Mouse (Mus musculus): ENCODE measurements around the gene Slc25a26.

Gene Slc25a26

DNA sequence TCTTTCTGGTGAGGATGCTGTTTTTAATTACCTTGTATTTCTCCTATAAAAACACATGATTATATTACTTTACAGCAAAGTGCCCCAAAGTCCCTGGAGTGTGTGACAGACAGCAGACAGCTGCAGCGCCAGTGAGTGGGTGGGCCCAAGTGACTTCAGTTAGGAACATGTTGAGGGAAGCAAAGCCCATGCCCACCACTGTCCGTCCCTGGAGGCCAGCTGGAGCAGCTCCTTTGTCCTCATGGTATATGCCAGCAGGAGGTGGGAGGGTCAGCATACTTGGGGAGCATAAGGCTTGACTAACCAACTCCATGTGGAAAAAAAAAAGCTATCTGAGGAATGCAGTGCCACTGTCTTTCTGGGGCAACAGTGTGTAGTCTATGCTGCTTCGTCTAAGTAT lies 103.9 kb downstream of the Slc25a26 start:
- peak; percentile 41 for DNase-seq

DNA sequence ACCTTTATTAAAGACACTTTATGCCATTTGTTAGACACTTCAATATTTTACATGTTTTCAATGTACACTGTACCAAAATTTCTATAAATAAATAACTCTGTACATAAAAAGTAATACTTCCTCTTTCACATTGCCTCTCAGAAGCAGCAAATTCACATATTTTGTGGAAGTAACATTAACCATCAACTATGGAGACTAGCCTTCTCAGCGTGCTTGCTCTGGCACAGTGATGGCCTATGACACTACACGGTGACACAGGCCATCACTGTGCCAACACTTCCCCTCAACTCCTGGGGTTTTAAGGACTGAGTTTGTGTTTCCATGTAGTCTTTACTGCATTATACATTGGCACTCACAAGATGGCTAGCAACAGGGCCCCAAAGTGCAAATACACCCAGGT lies 104.4 kb downstream of the Slc25a26 start:
- DNase-seq, result no peak

DNA sequence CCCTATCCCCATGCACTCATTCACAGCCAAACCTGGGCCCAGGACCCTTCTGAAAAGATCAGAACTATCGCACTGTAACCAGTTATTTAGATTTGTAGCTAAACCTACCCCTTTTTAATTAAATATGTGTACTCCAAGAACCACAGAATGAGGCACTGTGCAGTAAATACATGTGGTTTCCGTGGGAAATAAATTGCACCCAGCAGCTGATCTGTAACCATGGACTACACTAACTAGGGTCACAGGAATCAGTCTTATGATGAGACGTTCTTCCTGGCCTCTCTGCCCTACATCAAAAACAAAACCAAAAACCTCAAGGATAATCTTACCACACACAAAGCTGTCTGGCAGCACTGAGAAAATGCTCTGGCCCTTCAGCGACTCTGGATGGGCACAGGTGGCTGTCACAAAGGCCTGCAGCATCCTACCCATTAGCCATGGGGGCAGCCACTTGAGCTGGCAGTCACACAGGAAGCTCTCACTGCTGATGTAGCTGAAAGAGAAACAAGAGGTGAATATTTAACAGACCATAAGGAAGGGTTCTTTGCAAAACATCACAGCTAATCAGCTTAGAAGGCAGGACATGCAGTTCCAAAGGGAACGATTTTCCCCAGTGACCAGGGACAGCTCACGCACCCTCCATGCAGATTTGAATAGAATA lies 113.2 kb downstream of the Slc25a26 start:
- no peak for DNase-seq

DNA sequence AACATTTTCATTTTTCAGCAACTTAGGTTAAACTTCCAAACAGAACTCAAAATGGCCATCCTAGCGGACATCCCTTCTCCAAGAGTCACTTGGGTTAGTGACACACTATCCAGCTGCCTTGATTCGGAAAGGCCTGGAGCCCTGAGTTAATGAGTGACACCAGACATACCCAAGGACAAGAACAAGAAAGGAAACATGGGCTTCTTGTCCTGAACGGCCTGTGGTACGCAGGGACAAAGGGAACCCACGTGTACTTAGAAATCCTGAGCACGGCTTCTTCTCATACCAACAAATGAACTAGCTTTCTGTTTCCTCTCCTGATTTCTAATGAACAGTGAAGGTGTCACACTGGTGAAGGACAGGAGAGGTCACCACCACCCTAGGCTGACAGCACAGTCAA lies 114.2 kb downstream of the Slc25a26 start:
- DNase-seq, result no peak

DNA sequence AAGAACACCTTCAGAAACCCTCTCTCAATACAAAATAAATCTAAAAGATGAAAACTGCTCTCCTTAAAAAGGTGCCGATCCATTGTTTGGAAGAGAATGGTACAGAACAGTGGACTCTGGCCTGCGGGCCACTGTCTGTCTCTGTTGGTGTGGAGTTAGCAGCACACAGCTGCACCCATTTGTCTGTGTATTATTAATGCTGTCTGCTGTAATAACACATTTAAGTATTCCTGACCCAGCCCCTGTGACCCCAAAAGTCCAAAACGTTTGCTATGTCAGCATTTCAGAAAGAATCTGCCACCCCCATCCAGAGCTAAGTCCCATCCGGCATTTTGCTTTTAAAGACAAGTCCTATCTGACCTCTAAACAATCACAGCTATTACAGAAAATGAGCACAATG lies 115.8 kb downstream of the Slc25a26 start:
- no peak for DNase-seq

DNA sequence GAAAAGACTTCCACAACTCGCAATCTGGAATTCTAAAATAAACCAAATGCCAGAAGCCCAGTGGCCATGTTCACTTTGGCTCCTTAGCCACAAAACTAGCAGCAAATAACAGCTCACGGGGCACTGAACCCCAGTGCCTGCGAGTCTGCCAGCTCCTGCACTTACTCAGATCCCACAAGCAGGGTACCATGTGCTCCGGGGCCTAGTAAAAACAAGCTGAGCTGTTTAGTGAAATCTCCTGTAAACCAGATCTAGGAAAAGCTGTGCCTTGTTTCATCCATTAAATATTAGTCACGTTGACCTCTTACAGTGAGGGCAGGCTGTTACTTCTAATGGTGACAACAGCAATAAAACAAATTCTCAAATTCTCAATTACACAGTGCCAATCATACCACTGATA lies 118.5 kb downstream of the Slc25a26 start:
- DNase-seq, result no peak

DNA sequence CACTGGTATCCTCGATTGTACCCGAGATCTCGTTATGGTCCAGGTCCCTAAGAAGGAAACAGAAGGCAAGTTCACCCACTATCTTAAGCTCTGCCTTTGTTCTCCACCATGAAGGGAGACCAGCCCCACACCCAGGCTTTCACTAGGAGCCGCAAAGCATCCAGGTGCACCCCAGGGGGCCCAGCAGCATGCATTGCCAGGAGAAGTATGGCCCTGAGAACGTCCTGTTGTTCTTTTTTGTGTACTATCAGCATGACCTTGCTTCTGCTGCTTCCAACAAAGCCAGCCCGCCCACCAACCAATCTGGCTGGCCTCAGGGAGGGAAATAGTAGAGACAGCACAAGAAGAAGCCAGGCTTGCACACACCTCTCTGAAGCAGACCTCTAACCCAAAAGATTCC lies 120.2 kb downstream of the Slc25a26 start:
- no peak for DNase-seq

DNA sequence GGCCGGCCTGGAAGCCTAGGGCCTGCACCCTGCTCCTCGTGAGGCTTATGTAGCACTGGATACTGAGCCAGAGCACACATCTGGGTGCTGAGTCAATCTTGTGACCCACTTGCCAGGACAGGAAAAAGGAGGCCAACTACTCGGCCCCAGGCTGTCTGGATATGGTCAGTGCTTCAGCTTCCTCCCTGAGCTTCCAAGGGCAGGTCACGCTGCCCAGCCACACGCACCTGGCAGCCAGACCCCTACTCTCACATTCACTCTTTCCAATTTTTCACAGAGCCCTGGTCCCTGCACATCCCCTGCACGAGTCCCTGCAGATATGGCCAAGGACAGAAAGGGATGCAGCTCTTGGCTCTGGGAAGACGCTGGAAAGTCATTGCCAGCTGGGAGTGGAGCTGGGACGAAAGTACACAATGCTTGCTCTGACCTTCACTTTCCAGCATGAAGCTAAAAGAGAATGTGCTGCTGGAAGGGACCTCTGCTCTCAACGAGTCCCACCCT lies 120.7 kb downstream of the Slc25a26 start:
- DNase-seq, result no peak

DNA sequence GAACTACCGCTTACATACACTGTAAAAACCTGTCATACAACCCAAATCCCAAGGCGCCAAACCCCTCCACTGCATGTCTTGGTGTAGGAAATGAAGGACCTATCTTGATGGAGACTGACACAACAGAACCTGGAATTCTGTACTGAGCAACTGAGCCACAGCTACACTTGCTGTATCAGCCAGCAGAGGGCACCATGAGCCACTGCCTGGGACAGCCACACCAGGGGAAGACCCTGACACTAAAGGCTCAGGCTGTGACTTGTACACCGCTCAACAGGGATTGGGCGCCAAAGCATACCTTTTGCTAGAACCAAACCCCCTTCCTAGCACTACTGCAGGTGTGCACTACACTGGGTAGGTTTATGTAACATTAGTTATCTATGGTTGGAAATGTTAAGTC lies 122.9 kb downstream of the Slc25a26 start:
- peak; percentile 70 for DNase-seq

DNA sequence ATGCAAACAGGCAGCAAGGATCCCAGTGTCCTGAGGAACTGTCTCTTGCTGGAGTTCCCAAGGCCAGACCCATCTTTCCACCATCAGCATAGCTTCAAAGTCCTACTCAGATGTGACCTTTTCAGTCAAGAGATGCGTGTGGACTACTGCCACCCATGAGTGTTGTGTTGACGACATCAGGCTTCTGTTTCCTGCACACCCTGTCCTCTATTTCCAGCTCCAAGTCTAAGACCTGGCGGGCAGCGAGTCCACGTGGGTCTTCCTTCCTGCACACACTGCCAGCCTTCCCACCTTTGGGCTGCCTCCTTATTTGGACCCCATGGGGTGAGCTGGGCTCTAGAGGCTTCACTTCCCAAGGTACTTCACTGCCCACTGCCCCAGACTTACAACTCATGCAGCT lies 124.4 kb downstream of the Slc25a26 start:
- DNase-seq, result no peak

DNA sequence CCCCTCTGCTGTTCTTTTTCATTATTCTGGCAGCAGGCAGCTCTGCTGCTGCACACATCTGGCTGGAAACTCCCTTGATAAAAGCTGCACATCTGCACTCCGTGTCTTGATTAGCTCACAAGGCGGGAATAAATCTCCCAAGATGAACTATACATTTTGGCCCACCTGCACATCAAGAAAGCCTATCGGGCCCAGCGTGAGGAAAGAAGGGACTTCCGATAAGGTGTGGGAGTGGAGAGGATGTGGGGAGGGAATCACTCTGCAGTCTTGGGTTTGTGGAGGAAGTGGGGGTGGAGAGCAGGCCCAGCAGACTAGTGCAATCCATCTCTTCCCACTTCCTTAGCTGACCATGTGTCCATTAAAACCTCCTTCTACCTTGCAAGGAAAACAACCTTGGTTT lies 125.8 kb downstream of the Slc25a26 start:
- no peak for DNase-seq

DNA sequence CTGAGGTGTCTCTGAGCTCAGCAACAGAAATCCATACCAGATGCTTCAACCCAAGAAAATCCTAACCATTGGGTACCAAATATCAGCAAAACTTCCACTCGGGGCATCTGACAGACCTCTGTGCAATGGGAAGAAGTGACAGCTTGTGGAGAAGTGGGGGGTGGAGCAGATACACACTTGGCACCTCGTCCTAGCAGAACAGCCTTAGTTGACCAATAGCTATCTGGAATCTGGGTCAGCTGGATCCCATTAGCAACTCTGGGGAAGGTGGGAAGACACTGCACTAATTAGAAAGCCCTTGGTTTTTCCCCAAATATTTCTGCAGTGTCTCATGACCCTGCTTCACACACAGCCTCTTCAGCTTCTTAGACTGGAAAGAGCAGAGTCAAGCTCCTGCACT lies 126.7 kb downstream of the Slc25a26 start:
- DNase-seq, result no peak

DNA sequence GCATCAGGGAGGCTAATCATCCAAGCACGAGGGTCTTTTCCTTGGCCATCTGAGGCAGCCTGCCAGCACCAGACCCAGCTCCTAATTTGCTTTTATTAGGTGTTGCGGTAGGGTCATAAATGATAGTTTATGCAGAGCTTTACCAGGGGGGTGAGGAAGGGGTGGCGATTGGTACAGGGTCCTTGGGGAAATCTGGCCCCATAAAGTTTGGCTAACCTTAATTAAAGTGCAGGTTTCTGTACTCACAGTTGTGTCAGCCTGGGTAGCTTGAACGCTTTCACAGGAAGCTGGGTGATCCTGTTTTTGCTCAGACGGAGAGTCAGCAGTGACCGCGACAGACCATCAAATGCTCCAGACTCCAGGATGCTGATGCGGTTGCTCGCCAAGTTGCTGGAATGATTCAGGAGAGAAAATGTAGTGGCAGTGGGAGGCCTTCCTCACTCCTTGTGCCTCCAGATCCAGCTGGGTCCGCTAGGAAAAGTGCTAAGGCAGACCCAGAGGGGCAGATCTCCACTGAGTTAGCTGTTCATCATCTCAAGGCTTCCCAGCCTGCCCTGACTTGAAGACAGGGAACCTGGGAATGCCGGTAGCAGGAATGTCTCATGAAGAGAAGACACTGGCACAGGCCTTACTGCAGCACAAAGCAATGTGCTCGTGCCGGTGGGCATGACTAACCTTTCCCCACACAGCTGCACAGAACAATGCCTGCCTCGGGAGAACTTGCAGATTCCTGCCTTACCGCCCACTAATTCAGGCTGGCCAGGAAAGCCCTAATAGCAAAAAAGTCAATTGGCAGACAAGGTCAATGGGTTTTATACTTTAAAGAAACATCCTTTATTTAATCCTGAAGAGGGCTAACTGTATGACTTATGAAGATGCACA lies 127.8 kb downstream of the Slc25a26 start:
- peak; percentile 33 for DNase-seq

DNA sequence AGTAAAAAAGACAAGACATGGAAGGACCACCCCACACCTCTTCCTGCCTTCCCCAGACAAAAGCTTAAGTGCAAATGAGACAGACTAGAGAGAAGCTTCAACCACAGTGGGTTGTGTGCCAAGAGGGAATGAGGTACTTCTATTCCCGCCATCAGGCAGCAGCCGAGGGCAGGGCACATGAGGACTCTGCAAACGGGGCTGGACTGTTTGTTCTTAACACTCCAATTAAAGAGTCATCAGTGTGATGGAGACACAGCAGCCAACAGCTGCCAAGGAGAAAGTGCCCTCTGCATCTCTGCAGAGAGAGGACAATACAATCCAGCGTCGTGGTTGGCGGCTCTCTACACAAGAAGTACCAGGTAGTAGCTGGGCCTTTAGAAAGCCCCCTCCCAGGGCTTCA lies 128.7 kb downstream of the Slc25a26 start:
- no peak for DNase-seq

DNA sequence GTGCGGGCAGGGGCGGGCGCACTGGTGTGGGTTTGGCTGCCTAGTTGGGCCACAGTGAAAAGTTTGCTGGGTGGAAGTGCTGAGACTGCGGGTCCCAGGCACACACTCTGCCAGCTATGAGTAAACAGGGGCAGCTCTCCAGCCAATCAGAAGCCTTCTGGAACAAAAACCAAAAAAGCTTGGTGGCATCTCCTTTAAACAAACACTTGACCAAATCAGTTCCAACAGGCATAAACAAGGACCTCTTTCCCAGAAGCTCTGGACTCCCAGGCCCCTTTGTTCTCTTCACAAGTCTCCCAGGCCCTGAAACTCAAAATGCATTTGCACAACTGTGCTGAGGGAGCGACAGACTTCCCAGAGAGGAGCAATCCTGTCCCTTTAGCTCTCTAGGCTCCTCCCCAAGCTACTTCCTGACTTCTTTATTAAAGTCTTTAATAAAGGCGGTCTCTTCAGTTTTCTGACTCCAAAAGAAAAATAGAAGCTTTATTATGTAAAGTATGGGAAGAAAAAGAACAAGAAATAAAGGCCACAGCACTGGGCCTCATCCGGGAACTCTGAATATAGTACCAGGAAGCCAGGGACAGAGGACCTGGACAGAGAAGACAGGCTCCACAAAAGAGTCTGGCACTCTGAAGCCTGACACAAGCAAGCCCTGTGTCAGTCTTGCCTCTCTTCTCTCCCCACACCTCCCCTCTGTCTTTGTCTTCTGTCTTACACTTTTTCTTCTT lies 131.1 kb downstream of the Slc25a26 start:
- peak; percentile 45 for DNase-seq

DNA sequence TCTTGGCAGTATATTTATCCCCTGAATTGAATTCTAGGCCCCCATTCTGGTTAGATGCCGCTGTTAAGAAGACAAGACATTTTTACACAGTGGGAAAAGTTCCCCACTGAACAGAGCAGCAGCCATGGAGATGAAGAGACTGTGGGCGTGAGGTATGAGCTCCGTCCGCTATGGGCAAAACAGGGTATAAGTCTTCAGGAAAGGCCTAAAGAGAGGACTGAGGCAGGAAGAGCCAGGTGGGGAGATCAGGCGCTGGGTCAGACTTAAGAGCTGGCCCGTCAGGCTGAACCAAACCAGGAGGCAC lies 131.6 kb downstream of the Slc25a26 start:
- DNase-seq, result no peak

DNA sequence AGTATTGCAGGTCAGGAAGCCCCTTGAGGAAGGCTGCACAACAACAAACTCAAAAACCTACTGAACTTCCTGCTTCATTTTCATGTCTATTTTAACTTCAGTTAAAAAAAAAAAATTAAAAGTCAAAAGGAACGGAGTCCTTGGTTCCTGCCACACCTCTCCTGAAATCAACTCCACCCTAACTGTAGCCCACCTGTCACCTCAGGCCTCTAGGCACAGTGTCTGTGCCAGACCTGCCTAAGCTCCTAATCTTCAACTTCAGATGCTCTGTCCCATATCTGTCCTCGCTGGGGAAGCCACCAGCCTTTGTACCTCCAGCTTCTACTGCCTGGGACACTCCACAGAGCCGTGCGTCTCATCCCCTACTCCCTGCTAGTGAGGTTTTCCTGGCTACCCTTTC lies 134.1 kb downstream of the Slc25a26 start:
- DNase-seq, result no peak

DNA sequence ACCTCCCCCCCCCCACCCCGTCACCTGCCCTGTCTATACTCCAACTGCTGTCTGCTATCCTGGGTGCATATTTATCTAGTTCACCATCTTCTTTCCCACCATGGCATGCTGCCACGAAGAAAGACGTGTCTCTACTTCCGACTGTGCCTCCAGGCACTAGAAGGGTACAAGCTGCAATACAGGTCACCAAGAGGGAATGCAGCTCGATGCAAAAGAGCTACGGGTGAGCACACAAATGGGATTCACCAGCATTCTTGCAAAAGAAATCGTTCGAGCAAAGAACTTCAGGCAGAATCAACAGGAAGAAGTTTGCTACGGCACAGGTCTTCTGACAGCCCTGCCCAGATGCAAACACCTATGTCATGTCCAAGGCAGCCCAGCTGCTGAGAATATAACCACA lies 134.6 kb downstream of the Slc25a26 start:
- DNase-seq, result no peak

DNA sequence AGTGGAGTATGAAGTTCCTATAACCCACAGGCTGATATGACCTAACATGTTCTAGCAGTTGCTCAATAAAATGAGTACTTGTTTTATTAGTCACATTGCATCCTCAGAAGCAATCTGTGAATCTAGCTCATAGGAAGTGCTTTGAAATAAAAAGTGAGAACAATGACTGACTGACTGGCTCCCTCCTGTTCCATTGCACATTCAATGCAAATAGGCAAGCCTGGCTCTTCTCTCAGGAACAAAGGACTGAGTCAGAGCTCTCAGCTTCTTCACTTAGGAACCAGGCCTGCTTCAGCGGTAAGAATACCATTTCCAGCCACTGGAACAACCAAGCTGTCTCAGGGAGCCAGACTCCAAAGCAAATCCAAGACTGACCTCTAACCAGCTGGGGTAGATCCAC lies 135.2 kb downstream of the Slc25a26 start:
- DNase-seq, result no peak

DNA sequence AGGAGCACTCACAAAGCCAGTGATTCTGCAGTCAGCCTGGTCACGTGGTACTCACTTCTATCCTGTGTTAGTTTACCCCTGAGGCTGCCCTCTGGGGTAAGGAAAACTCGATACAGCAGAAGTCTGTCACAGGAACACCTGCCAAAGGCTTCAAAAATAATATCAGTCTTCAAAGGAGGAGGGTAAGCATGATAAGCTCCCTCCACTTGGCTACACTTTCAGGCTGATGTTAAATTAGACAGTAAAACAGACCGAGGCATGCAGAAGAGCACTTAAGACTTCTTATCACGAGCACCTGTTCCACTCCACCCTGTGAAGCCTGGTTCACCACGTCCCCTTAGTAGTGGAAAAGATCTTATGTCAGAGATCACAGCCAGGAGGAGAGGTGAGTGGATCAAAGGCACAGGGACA lies 136.9 kb downstream of the Slc25a26 start:
- no peak for DNase-seq

DNA sequence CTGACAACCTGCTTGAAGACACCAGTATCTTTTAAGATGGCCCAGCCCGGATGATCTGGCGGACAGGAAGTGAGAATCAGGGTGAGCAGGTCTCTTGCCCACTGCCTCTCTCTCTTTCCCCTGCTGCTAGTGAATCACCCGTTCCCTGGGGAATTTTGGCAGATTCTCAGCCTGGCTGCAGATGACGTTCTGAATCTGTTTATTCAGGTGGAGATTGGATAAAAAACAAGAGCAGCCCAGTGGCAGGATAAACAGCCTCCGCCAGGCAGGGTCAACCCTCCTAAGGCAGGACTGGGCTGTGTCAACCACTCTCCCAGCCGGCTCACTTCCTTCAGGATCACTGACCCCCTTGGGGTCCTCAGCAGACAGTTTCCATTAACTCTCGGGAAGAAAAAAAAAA lies 140.2 kb downstream of the Slc25a26 start:
- peak; percentile 67 for DNase-seq

DNA sequence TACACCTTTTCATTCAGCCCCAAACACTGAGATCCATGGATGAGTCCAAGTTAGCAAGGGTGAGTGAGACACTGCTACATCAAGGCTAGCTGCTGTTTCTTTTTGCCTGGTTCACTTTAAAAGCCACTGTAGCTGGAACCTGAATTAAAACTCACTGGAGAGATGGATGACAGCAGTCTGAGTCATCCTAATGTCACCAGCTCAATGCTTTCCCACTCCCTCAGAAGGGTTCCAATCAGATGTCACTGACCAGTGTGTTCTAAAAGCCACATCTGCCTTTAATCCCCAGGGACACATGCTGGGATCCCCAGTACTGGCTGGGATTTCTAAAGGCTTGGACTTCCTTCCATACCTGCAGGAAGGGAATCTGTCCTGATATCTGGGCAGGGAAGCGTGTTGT lies 141.9 kb downstream of the Slc25a26 start:
- DNase-seq, result no peak

DNA sequence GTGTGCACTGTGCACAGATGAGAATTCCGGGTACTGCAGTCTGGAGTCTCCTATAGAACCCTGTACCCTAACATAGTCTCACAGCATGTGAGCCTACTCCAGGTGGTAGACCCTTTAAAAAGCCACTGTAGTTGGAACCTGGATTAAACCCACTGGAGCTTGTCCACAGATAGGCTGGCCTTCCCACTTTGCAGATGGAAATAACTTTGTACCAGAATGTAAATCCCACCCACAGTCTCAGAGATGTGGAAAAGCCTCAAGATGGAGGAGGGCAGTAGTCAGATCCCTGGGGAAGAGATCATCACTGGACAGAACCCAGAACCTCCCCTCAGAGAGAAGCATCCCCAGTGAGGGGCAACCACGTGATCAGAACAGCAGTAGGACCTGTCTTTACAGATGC lies 143.9 kb downstream of the Slc25a26 start:
- DNase-seq, result no peak

DNA sequence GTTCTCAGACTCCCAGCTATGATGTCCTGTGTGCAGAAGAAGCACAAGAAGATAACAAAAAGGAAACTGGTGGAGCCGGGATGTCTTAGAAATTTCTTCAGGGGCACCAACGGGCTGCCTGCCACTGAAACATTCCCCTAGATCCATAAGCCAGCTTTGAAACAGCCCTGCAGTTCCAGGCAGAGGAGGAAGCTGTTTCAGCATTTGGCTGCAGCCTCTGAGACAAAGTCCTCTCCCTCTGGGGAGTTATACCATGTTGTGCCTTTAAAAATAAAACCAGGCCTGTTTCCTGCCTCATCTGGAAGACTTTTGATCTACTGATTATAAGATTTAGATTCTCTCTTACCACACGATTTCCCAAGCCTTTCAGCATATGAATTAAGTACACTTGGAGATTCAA lies 144.5 kb downstream of the Slc25a26 start:
- DNase-seq, result no peak

Data from embryo, embryonic 11 days (tissue).